Mouse (Mus musculus) liver, adult 2 months (tissue): ENCODE data around the gene Rcor1.

Source experiments
- CTCF ChIP-seq: fragments of 200-500 bp; IDR thresholded peaks from 2 replicates; pipeline ENCODE4 v1.5.1; 2011; ENCODE audit warnings: low read depth, low read length, control low read depth
- POLR2A ChIP-seq: fragments of 200-500 bp; IDR thresholded peaks from 2 replicates; pipeline ENCODE4 v1.6.1; 2011; ENCODE audit warnings: low read length, control low read depth; ENCODE audit not compliant: insufficient read depth; ENCODE audit errors: extremely low read depth

GRCm38 (mm10) chr12:110992128-110992553 is 47.0 kb upstream of the Rcor1 start:
- TF ChIP-seq POLR2A, result no peak
- peak; percentile 96 for TF ChIP-seq CTCF
